Mouse (Mus musculus): ENCODE data around the gene Acly. TPM values are rescaled to one million over a fixed set of nuclear protein-coding genes. Genes with fewer than 3 reads are reported as not detected.

Gene Acly
- total RNA-seq, 1 experiment from 2014 or later: 91.6 TPM

- no peak for ATAC-seq (replicated peaks in 1 of 2; ENCODE audit: insufficient read depth in 1 of 2, low FRiP score in 2 of 2, low TSS enrichment in 1 of 2, low read depth in 1 of 2, poor library complexity in 2 of 2, severe bottlenecking in 2 of 2)
Observed at GRCm38 (mm10) chr11:100524358-100524757, 3.4 kb downstream of the Acly start.

- no peak for ATAC-seq (replicated peaks in 1 of 2; ENCODE audit: insufficient read depth in 1 of 2, low FRiP score in 2 of 2, low TSS enrichment in 1 of 2, low read depth in 1 of 2, poor library complexity in 2 of 2, severe bottlenecking in 2 of 2)
Observed at GRCm38 (mm10) chr11:100520838-100521237, 7.0 kb downstream of the Acly start.

- ATAC-seq (replicated peaks in 1 of 2; ENCODE audit: insufficient read depth in 1 of 2, low FRiP score in 2 of 2, low TSS enrichment in 1 of 2, low read depth in 1 of 2, poor library complexity in 2 of 2, severe bottlenecking in 2 of 2): no peak
Observed at GRCm38 (mm10) chr11:100519188-100519587, 8.6 kb downstream of the Acly start.

GRCm38 (mm10) chr11:100518188-100518591, 9.6 kb downstream of the Acly start:
- ATAC-seq (replicated peaks in 1 of 2; ENCODE audit: insufficient read depth in 1 of 2, low FRiP score in 2 of 2, low TSS enrichment in 1 of 2, low read depth in 1 of 2, poor library complexity in 2 of 2, severe bottlenecking in 2 of 2): no peak

GRCm38 (mm10) chr11:100516291-100516690, 11.5 kb downstream of the Acly start:
- ATAC-seq (replicated peaks in 1 of 2; ENCODE audit: insufficient read depth in 1 of 2, low FRiP score in 2 of 2, low TSS enrichment in 1 of 2, low read depth in 1 of 2, poor library complexity in 2 of 2, severe bottlenecking in 2 of 2): no peak

- ATAC-seq (replicated peaks in 1 of 2; ENCODE audit: insufficient read depth in 1 of 2, low FRiP score in 2 of 2, low TSS enrichment in 1 of 2, low read depth in 1 of 2, poor library complexity in 2 of 2, severe bottlenecking in 2 of 2): no peak
Observed at GRCm38 (mm10) chr11:100515789-100516188, 12.0 kb downstream of the Acly start.

- ATAC-seq (replicated peaks in 1 of 2; ENCODE audit: insufficient read depth in 1 of 2, low FRiP score in 2 of 2, low TSS enrichment in 1 of 2, low read depth in 1 of 2, poor library complexity in 2 of 2, severe bottlenecking in 2 of 2): no peak
Observed at GRCm38 (mm10) chr11:100515061-100515460, 12.7 kb downstream of the Acly start.

GRCm38 (mm10) chr11:100513716-100514115, 14.1 kb downstream of the Acly start:
- no peak for ATAC-seq (replicated peaks in 1 of 2; ENCODE audit: insufficient read depth in 1 of 2, low FRiP score in 2 of 2, low TSS enrichment in 1 of 2, low read depth in 1 of 2, poor library complexity in 2 of 2, severe bottlenecking in 2 of 2)

- no peak for ATAC-seq (replicated peaks in 1 of 2; ENCODE audit: insufficient read depth in 1 of 2, low FRiP score in 2 of 2, low TSS enrichment in 1 of 2, low read depth in 1 of 2, poor library complexity in 2 of 2, severe bottlenecking in 2 of 2)
Observed at GRCm38 (mm10) chr11:100512384-100512783, 15.4 kb downstream of the Acly start.

- ATAC-seq (replicated peaks in 1 of 2; ENCODE audit: insufficient read depth in 1 of 2, low FRiP score in 2 of 2, low TSS enrichment in 1 of 2, low read depth in 1 of 2, poor library complexity in 2 of 2, severe bottlenecking in 2 of 2): no peak
Observed at GRCm38 (mm10) chr11:100510556-100510955, 17.2 kb downstream of the Acly start.

GRCm38 (mm10) chr11:100505997-100506396, 21.8 kb downstream of the Acly start:
- no peak for ATAC-seq (replicated peaks in 1 of 2; ENCODE audit: insufficient read depth in 1 of 2, low FRiP score in 2 of 2, low TSS enrichment in 1 of 2, low read depth in 1 of 2, poor library complexity in 2 of 2, severe bottlenecking in 2 of 2)

- ATAC-seq (replicated peaks in 1 of 2; ENCODE audit: insufficient read depth in 1 of 2, low FRiP score in 2 of 2, low TSS enrichment in 1 of 2, low read depth in 1 of 2, poor library complexity in 2 of 2, severe bottlenecking in 2 of 2): peak in 1 of 2 experiments; percentile 29; a peak in 1 of 4 replicates
Observed at GRCm38 (mm10) chr11:100504990-100505660, 22.7 kb downstream of the Acly start.

- ATAC-seq (replicated peaks in 1 of 2; ENCODE audit: insufficient read depth in 1 of 2, low FRiP score in 2 of 2, low TSS enrichment in 1 of 2, low read depth in 1 of 2, poor library complexity in 2 of 2, severe bottlenecking in 2 of 2): no peak
Observed at GRCm38 (mm10) chr11:100501321-100501720, 26.5 kb downstream of the Acly start.

- ATAC-seq (replicated peaks in 1 of 2; ENCODE audit: insufficient read depth in 1 of 2, low FRiP score in 2 of 2, low TSS enrichment in 1 of 2, low read depth in 1 of 2, poor library complexity in 2 of 2, severe bottlenecking in 2 of 2): no peak
Observed at GRCm38 (mm10) chr11:100500651-100501050, 27.1 kb downstream of the Acly start.

GRCm38 (mm10) chr11:100500241-100500640, 27.6 kb downstream of the Acly start:
- ATAC-seq (replicated peaks in 1 of 2; ENCODE audit: insufficient read depth in 1 of 2, low FRiP score in 2 of 2, low TSS enrichment in 1 of 2, low read depth in 1 of 2, poor library complexity in 2 of 2, severe bottlenecking in 2 of 2): no peak

- no peak for ATAC-seq (replicated peaks in 1 of 2; ENCODE audit: insufficient read depth in 1 of 2, low FRiP score in 2 of 2, low TSS enrichment in 1 of 2, low read depth in 1 of 2, poor library complexity in 2 of 2, severe bottlenecking in 2 of 2)
Observed at GRCm38 (mm10) chr11:100493771-100494170, 34.0 kb downstream of the Acly start.

- no peak for ATAC-seq (replicated peaks in 1 of 2; ENCODE audit: insufficient read depth in 1 of 2, low FRiP score in 2 of 2, low TSS enrichment in 1 of 2, low read depth in 1 of 2, poor library complexity in 2 of 2, severe bottlenecking in 2 of 2)
Observed at GRCm38 (mm10) chr11:100490951-100491350, 36.8 kb downstream of the Acly start.

GRCm38 (mm10) chr11:100485801-100486538, 41.8 kb downstream of the Acly start:
- peak in 1 of 2 experiments; percentile 46; a peak in 1 of 4 replicates for ATAC-seq (replicated peaks in 1 of 2; ENCODE audit: insufficient read depth in 1 of 2, low FRiP score in 2 of 2, low TSS enrichment in 1 of 2, low read depth in 1 of 2, poor library complexity in 2 of 2, severe bottlenecking in 2 of 2)

- no peak for ATAC-seq (replicated peaks in 1 of 2; ENCODE audit: insufficient read depth in 1 of 2, low FRiP score in 2 of 2, low TSS enrichment in 1 of 2, low read depth in 1 of 2, poor library complexity in 2 of 2, severe bottlenecking in 2 of 2)
Observed at GRCm38 (mm10) chr11:100484461-100484860, 43.3 kb downstream of the Acly start.
